Mouse (Mus musculus) bone marrow macrophage, adult 2 months (primary cell): ENCODE data around the gene Spef1.

ENCODE experiments used
- CTCF ChIP-seq: IDR thresholded peaks from 2 replicates; pipeline ENCODE4 v1.5.1; 2012; ENCODE audit warnings: low read depth, mild to moderate bottlenecking, low read length, moderate library complexity
- POLR2A ChIP-seq: IDR thresholded peaks from 2 replicates; pipeline ENCODE4 v1.6.1; 2012; ENCODE audit warnings: mild to moderate bottlenecking, low read depth, low read length, borderline replicate concordance

GRCm38 (mm10) chr2:131129836-131130235 lies 57.2 kb downstream of the Spef1 start:
- TF ChIP-seq CTCF: no peak
- TF ChIP-seq POLR2A: no peak
